Mouse (Mus musculus) MEL (cell line): Measurements from ENCODE around the gene Nudt16l1. TPM values are rescaled to one million over a fixed set of nuclear protein-coding genes. Genes with fewer than 3 reads are reported as not detected.

Source experiments
- DNase-seq: peaks from one replicate; pipeline ENCODE4 v3.0.0; 2011; ENCODE audit warnings: low read depth, low spot score
- H3K27ac ChIP-seq: 2 replicates; pipeline ENCODE4 v1.5.1; 2012; ENCODE audit warnings: low read depth, mild to moderate bottlenecking, control low read depth, low read length, moderate library complexity; ENCODE audit not compliant: control insufficient read depth
- H3K27me3 ChIP-seq, 2 experiments: fragments of 150-350 bp in 1 of 2; sonication (generic) in 1 of 2; 2 replicates each; pipeline ENCODE4 v1.6.1; 2012; ENCODE audit warnings: low read length in 2 of 2, mild to moderate bottlenecking in 2 of 2, improper control_type of control experiment in 1 of 2, moderate library complexity in 1 of 2; ENCODE audit not compliant: insufficient read depth in 2 of 2, control insufficient read depth in 1 of 2
- H3K36me3 ChIP-seq, 2 experiments: 2 replicates each; pipeline ENCODE4 v1.6.1; 2012 to 2014; ENCODE audit warnings: low read length in 2 of 2, improper control_type of control experiment in 1 of 2, inconsistent platforms in 1 of 2, mild to moderate bottlenecking in 1 of 2; ENCODE audit not compliant: insufficient read depth in 2 of 2, control insufficient read depth in 1 of 2
- H3K4me1 ChIP-seq, 2 experiments: fragments of 150-350 bp in 1 of 2; sonication (generic) in 1 of 2; 2 replicates each; pipeline ENCODE4 v1.6.1; 2012; ENCODE audit warnings: low read length in 2 of 2, improper control_type of control experiment in 1 of 2, mild to moderate bottlenecking in 1 of 2; ENCODE audit not compliant: insufficient read depth in 2 of 2, control insufficient read depth in 1 of 2
- H3K4me3 ChIP-seq, 2 experiments: fragments of 150-350 bp in 1 of 2; sonication (generic) in 1 of 2; 2 replicates each; pipeline ENCODE4 v1.5.1; 2012; ENCODE audit warnings: low read depth in 2 of 2, low read length in 2 of 2, mild to moderate bottlenecking in 2 of 2, moderate library complexity in 2 of 2, control low read depth in 1 of 2, improper control_type of control experiment in 1 of 2; ENCODE audit not compliant: control insufficient read depth in 1 of 2, insufficient read depth in 1 of 2
- H3K79me2 ChIP-seq: 2 replicates; pipeline ENCODE4 v1.6.1; 2012; ENCODE audit warnings: mild to moderate bottlenecking, low read length, moderate library complexity; ENCODE audit not compliant: control insufficient read depth, poor library complexity, insufficient read depth
- H3K9ac ChIP-seq: 2 replicates; pipeline ENCODE4 v1.6.1; 2012; ENCODE audit warnings: low read depth, mild to moderate bottlenecking, control low read depth, low read length, moderate library complexity; ENCODE audit not compliant: control insufficient read depth, poor library complexity, severe bottlenecking
- H3K9me3 ChIP-seq: fragments of 150-350 bp; sonication (generic); replicated peaks from 2 replicates; pipeline ENCODE4 v1.6.1; 2012; ENCODE audit warnings: mild to moderate bottlenecking, low read length, improper control_type of control experiment, moderate library complexity; ENCODE audit not compliant: insufficient read depth
- BHLHE40 ChIP-seq: IDR thresholded peaks from 2 replicates; pipeline ENCODE4 v1.6.1; 2012; ENCODE audit warnings: low read depth, mild to moderate bottlenecking, inconsistent platforms, low read length, improper control_type of control experiment, borderline replicate concordance
- CHD1 ChIP-seq: IDR thresholded peaks from 2 replicates; pipeline ENCODE4 v1.6.1; 2012; ENCODE audit warnings: low read depth, mild to moderate bottlenecking, inconsistent platforms, low read length, improper control_type of control experiment
- CHD2 ChIP-seq: IDR thresholded peaks from 2 replicates; pipeline ENCODE4 v1.6.1; 2011; ENCODE audit warnings: low read length, improper control_type of control experiment
- CTCF ChIP-seq, 3 experiments: IDR thresholded peaks in 2 of 3; conservative IDR thresholded peaks in 1 of 3; 2 replicates each; pipeline ENCODE4 v1.5.1; 2011 to 2012; ENCODE audit warnings: low read length in 3 of 3, low read depth in 2 of 3, mild to moderate bottlenecking in 2 of 3, improper control_type of control experiment in 1 of 3, inconsistent platforms in 1 of 3, mixed read lengths in 1 of 3, moderate library complexity in 1 of 3; ENCODE audit not compliant: control insufficient read depth in 1 of 3, insufficient read depth in 1 of 3, poor library complexity in 1 of 3, severe bottlenecking in 1 of 3
- E2F4 ChIP-seq: IDR thresholded peaks from 2 replicates; pipeline ENCODE4 v1.6.1; 2011; ENCODE audit warnings: low read depth, low read length, improper control_type of control experiment, borderline replicate concordance
- ELF1 ChIP-seq: IDR thresholded peaks from 2 replicates; pipeline ENCODE4 v1.6.1; 2014; ENCODE audit warnings: low read depth, mild to moderate bottlenecking, inconsistent platforms, low read length, improper control_type of control experiment, moderate library complexity
- EP300 ChIP-seq, 2 experiments: IDR thresholded peaks; 2 replicates each; pipeline ENCODE4 v1.6.1; 2011; ENCODE audit warnings: improper control_type of control experiment in 2 of 2, low read length in 2 of 2, low read depth in 1 of 2, mild to moderate bottlenecking in 1 of 2
- ETS1 ChIP-seq: IDR thresholded peaks from 2 replicates; pipeline ENCODE4 v1.6.1; 2012; ENCODE audit warnings: low read depth, mild to moderate bottlenecking, inconsistent platforms, low read length, improper control_type of control experiment, moderate library complexity
- HCFC1 ChIP-seq: IDR thresholded peaks from 2 replicates; pipeline ENCODE4 v1.6.1; 2012; ENCODE audit warnings: low read depth, mild to moderate bottlenecking, inconsistent platforms, low read length, improper control_type of control experiment, moderate library complexity
- JUND ChIP-seq: IDR thresholded peaks from 2 replicates; pipeline ENCODE4 v1.6.1; 2011; ENCODE audit warnings: low read depth, mild to moderate bottlenecking, improper control_type of control experiment, low read length
- KAT2A ChIP-seq: conservative IDR thresholded peaks from 2 replicates; pipeline ENCODE4 v1.6.1; 2012; ENCODE audit warnings: low read depth, low read length, improper control_type of control experiment, inconsistent platforms
- MAX ChIP-seq: IDR thresholded peaks from 2 replicates; pipeline ENCODE4 v1.6.1; 2011; ENCODE audit warnings: low read length, improper control_type of control experiment
- MAZ ChIP-seq: IDR thresholded peaks from 2 replicates; pipeline ENCODE4 v1.6.1; 2012; ENCODE audit warnings: low read depth, mild to moderate bottlenecking, inconsistent platforms, low read length, improper control_type of control experiment
- MEF2A ChIP-seq: IDR thresholded peaks from 2 replicates; pipeline ENCODE4 v1.6.1; 2014; ENCODE audit warnings: low read depth, mild to moderate bottlenecking, inconsistent platforms, low read length, improper control_type of control experiment; ENCODE audit not compliant: poor library complexity, insufficient replicate concordance, severe bottlenecking; ENCODE audit errors: extremely low read depth
- MXI1 ChIP-seq: IDR thresholded peaks from 2 replicates; pipeline ENCODE4 v1.6.1; 2011; ENCODE audit warnings: mild to moderate bottlenecking, low read depth, low read length, improper control_type of control experiment
- MYB ChIP-seq: IDR thresholded peaks from 2 replicates; pipeline ENCODE4 v1.6.1; 2011; ENCODE audit warnings: mild to moderate bottlenecking, low read depth, low read length, improper control_type of control experiment
- MYC ChIP-seq: IDR thresholded peaks from 2 replicates; pipeline ENCODE4 v1.6.1; 2011; ENCODE audit warnings: low read depth, mild to moderate bottlenecking, low read length, improper control_type of control experiment, moderate library complexity
- NELFE ChIP-seq: IDR thresholded peaks from 2 replicates; pipeline ENCODE4 v1.6.1; 2011; ENCODE audit warnings: low read depth, low read length, improper control_type of control experiment
- NRF1 ChIP-seq: IDR thresholded peaks from 2 replicates; pipeline ENCODE4 v1.6.1; 2014; ENCODE audit warnings: low read depth, mild to moderate bottlenecking, inconsistent platforms, low read length, improper control_type of control experiment, moderate library complexity; ENCODE audit not compliant: poor library complexity, insufficient read depth, severe bottlenecking
- POLR2A ChIP-seq, 2 experiments: IDR thresholded peaks; 2 replicates each; pipeline ENCODE4 v1.6.1; 2011 to 2012; ENCODE audit warnings: low read length in 2 of 2, mild to moderate bottlenecking in 2 of 2, control low read depth in 1 of 2, improper control_type of control experiment in 1 of 2, low read depth in 1 of 2, moderate library complexity in 1 of 2; ENCODE audit not compliant: control insufficient read depth in 1 of 2, insufficient read depth in 1 of 2, poor library complexity in 1 of 2
- POLR2AphosphoS2 ChIP-seq: IDR thresholded peaks from 2 replicates; pipeline ENCODE4 v1.6.1; 2011; ENCODE audit warnings: low read length, improper control_type of control experiment
- POLR2AphosphoS5 ChIP-seq: IDR thresholded peaks from 2 replicates; pipeline ENCODE4 v1.6.1; 2012; ENCODE audit warnings: low read depth, borderline replicate concordance, mild to moderate bottlenecking, inconsistent platforms, low read length, moderate library complexity, mixed read lengths
- RAD21 ChIP-seq: IDR thresholded peaks from 2 replicates; pipeline ENCODE4 v1.6.1; 2011; ENCODE audit warnings: mild to moderate bottlenecking, low read depth, low read length, improper control_type of control experiment
- RCOR1 ChIP-seq: IDR thresholded peaks from 2 replicates; pipeline ENCODE4 v1.6.1; 2012; ENCODE audit warnings: low read depth, mild to moderate bottlenecking, inconsistent platforms, low read length, improper control_type of control experiment
- SIN3A ChIP-seq: IDR thresholded peaks from 2 replicates; pipeline ENCODE4 v1.6.1; 2012; ENCODE audit warnings: low read length, improper control_type of control experiment, inconsistent platforms
- SMC3 ChIP-seq: IDR thresholded peaks from 2 replicates; pipeline ENCODE4 v1.6.1; 2011; ENCODE audit warnings: low read depth, low read length, improper control_type of control experiment
- TAL1 ChIP-seq: IDR thresholded peaks from 2 replicates; pipeline ENCODE4 v1.6.1; 2012; ENCODE audit warnings: mild to moderate bottlenecking, inconsistent platforms, low read length, moderate library complexity, mixed read lengths
- TBP ChIP-seq: IDR thresholded peaks from 2 replicates; pipeline ENCODE4 v1.8.0; 2011; ENCODE audit warnings: low read depth, low read length, improper control_type of control experiment
- TCF12 ChIP-seq: IDR thresholded peaks from 2 replicates; pipeline ENCODE4 v1.6.1; 2014; ENCODE audit warnings: low read depth, mild to moderate bottlenecking, inconsistent platforms, low read length, improper control_type of control experiment, moderate library complexity
- UBTF ChIP-seq: IDR thresholded peaks from 2 replicates; pipeline ENCODE4 v1.6.1; 2012; ENCODE audit warnings: low read depth, mild to moderate bottlenecking, inconsistent platforms, low read length, improper control_type of control experiment, moderate library complexity, borderline replicate concordance; ENCODE audit not compliant: insufficient read depth
- USF1 ChIP-seq: IDR thresholded peaks from 2 replicates; pipeline ENCODE4 v1.6.1; 2014; ENCODE audit warnings: low read depth, mild to moderate bottlenecking, inconsistent platforms, low read length, improper control_type of control experiment, moderate library complexity
- USF2 ChIP-seq, 2 experiments: IDR thresholded peaks; 2 replicates each; pipeline ENCODE4 v1.6.1; 2011 to 2012; ENCODE audit warnings: improper control_type of control experiment in 2 of 2, low read length in 2 of 2, borderline replicate concordance in 1 of 2, inconsistent platforms in 1 of 2, low read depth in 1 of 2, mild to moderate bottlenecking in 1 of 2; ENCODE audit not compliant: insufficient read depth in 1 of 2
- ZC3H11A ChIP-seq: IDR thresholded peaks from 2 replicates; pipeline ENCODE4 v1.6.1; 2012; ENCODE audit warnings: low read depth, mild to moderate bottlenecking, inconsistent platforms, low read length, improper control_type of control experiment
- ZKSCAN1 ChIP-seq: IDR thresholded peaks from 2 replicates; pipeline ENCODE4 v1.6.1; 2012; ENCODE audit warnings: low read depth, mild to moderate bottlenecking, inconsistent platforms, low read length, improper control_type of control experiment, moderate library complexity
- ZMIZ1 ChIP-seq: IDR thresholded peaks from 2 replicates; pipeline ENCODE4 v1.6.1; 2012; ENCODE audit warnings: low read depth, mild to moderate bottlenecking, inconsistent platforms, low read length, improper control_type of control experiment, moderate library complexity
- ZNF384 ChIP-seq: IDR thresholded peaks from 2 replicates; pipeline ENCODE4 v1.6.1; 2012; ENCODE audit warnings: low read depth, mild to moderate bottlenecking, inconsistent platforms, low read length, improper control_type of control experiment
- polyA plus RNA-seq, 2 experiments: library from polyadenylated mRNA; stranded (reverse) in 1 of 2; unstranded in 1 of 2; fragments of >175 nt in 1 of 2; fragments of >200 nt in 1 of 2; gene quantifications; 2 replicates each; pipeline versions ENCODE4 v1.2.1 to v1.2.4; 2012; ENCODE audit warnings: low replicate concordance in 2 of 2, low read depth in 1 of 2; ENCODE audit not compliant: insufficient read length in 2 of 2, insufficient read depth in 1 of 2, missing spikeins in 1 of 2
- total RNA-seq: library from RNA; depleted of rRNA; stranded (reverse); fragments of 300-350 nt; gene quantifications from 2 replicates; pipeline ENCODE4 v1.2.3, GENCODE M21; 2012

Gene Nudt16l1
- total and polyA plus RNA-seq, 3 experiments = 41.1 to 69.3 TPM; not detected in 1

DNA sequence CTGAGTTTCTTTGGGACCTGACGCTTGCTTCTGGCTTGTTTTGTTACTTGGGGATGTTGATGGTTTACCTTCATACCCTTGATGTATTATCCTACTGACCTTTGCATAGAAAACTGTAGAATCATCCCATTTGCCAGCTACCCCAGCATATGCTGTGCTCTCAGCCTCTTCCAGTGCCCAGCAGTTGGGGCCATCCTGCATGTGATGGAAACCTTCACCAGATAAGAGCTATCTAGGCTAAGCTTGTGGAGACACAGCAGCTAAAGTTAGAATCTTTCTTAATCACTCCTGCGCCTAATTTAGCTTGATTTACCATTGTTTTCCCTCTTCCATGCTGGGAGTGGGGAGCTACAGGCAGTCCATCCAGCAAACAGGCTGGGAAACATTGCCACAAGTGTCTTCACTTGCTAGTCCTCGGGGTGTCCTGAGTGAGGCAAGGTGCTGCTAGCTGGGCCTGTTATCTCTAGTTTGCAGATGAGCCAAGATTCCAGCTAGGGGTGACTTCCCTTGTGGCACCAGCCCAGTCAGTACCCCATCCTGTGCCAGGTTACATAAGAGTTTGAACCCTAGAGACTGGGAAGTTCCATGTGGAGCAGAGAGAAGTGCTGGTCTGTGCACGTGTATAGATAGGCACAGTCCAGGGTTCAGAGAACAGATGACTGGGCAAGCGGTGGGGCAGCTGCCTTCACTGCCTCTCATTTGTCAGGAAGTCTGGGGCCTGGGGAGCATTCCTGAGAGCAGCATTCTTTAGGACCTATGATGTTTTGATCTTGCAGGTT is 42.1 kb upstream of the Nudt16l1 start:
- H3K36me3 ChIP-seq = peaks cover 0 to 15% of the 10 kb centered on the region in 2 experiments; a peak in 3 of 4 replicates
- H3K9ac ChIP-seq = no peak overlapping the region
- H3K4me1 ChIP-seq = peaks cover 10 to 19% of the 10 kb centered on the region in 2 experiments
- no peak overlapping the region for H3K4me3 ChIP-seq
- H3K27ac ChIP-seq = peak overlapping the region; percentile 45
- no peaks in the 10 kb centered on the region for H3K9me3 ChIP-seq
- no peaks in the 10 kb centered on the region for H3K27me3 ChIP-seq
- peak; percentile 75 for DNase-seq
- H3K79me2 ChIP-seq = no peaks in the 10 kb centered on the region
- TF ChIP-seq NELFE (no peak), CHD1 (no peak), KAT2A (no peak), SIN3A (peak; percentile 36; the same call in 1 of the 2 replicates), ZNF384 (no peak), RAD21 (no peak), TBP (no peak), USF2 (IDR thresholded peaks at IDR 0.05; ENCODE audit: borderline replicate concordance in 1 of 2, insufficient read depth in 1 of 2, low read depth in 1 of 2, low read length in 2 of 2) (no peak), ETS1 (no peak; the same call in 1 of the 2 replicates), UBTF (no peak), ELF1 (no peak), MXI1 (peak; percentile 44; the same call in 1 of the 2 replicates), E2F4 (no peak), BHLHE40 (peak; percentile 71), ZKSCAN1 (no peak), NRF1 (no peak), MYC (0 out of 2 replicates have a peak, but pooled peaks have one; percentile 40), MEF2A (peak; percentile 81; the same call in 1 of the 2 replicates), TAL1 (peak; percentile 84), CTCF (IDR thresholded peaks at IDR 0.05 in 2 of 3, conservative IDR thresholded peaks at IDR 0.05 in 1 of 3; ENCODE audit: control insufficient read depth in 1 of 3, insufficient read depth in 1 of 3, low read depth in 2 of 3, low read length in 3 of 3, poor library complexity in 1 of 3, severe bottlenecking in 1 of 3) (no peak), POLR2AphosphoS2 (no peak), ZMIZ1 (no peak), POLR2A (IDR thresholded peaks at IDR 0.05; ENCODE audit: control insufficient read depth in 1 of 2, insufficient read depth in 1 of 2, low read depth in 1 of 2, low read length in 2 of 2, poor library complexity in 1 of 2) (no peak), MYB (no peak), RCOR1 (peak; percentile 42), MAZ (no peak), SMC3 (no peak), EP300 (IDR thresholded peaks at IDR 0.05; ENCODE audit: low read depth in 1 of 2, low read length in 2 of 2) (peak in 1 of 2 experiments; percentile 52; a peak in 1 of 4 replicates), HCFC1 (no peak), TCF12 (peak; percentile 64), POLR2AphosphoS5 (no peak), CHD2 (no peak), MAX (peak; percentile 45; the same call in 1 of the 2 replicates), USF1 (no peak), ZC3H11A (no peak), JUND (no peak)
